Comparison of ENCODE assay signal across 12 mouse cellular contexts in genomic region chr11:99082098-99082497, GRCm38 (mm10). TPM values are rescaled to one million over a fixed set of nuclear protein-coding genes. Genes with fewer than 3 reads are reported as not detected.
DNase-seq lines count a peak whose midpoint lies in the region; ATAC-seq and TF ChIP-seq lines count a peak whose summit lies in the region.
"Had no signal": no experiment of that assay in that cellular context is flagged by ENCODE, and none has a peak within 500 bp of the region (broad histone marks: within the 10 kb centered on the region; RNA-seq: fewer than 3 reads in every experiment).

No protein-coding gene starts in this region.

- H3K36me3 ChIP-seq in embryonic facial prominence, embryonic 14.5 days (ENCODE audit: control insufficient read depth, insufficient read depth, low read length), result no peaks in the 10 kb centered on the region
- no peaks in the 10 kb centered on the region for H3K36me3 ChIP-seq in stomach, embryonic 15.5 days
- H3K36me3 ChIP-seq: heart, embryonic 13.5 days had no signal

- TF ChIP-seq POLR2A in lung, adult 2 months (IDR thresholded peaks at IDR 0.05; ENCODE audit: borderline replicate concordance, extremely low read depth, low read depth, low read length), result no peak

- no peak overlapping the region for H3K4me3 ChIP-seq in gastrocnemius, adult 2 months
- no peak overlapping the region for H3K4me3 ChIP-seq in lung, adult 2 months (replicated peaks; ENCODE audit: extremely low read depth, low read depth, low read length)
- H3K4me3 ChIP-seq in embryonic facial prominence, embryonic 14.5 days (ENCODE audit: low read depth, low read length), result no peak overlapping the region
- H3K4me3 ChIP-seq in stomach, embryonic 15.5 days (replicated peaks), result no peak overlapping the region
- H3K4me3 ChIP-seq: heart, embryonic 13.5 days; layer of hippocampus, adult 2 months had no signal

- H3K4me1 ChIP-seq in lung, adult 2 months (ENCODE audit: control insufficient read depth, insufficient read depth, low read length), result no peaks in the 10 kb centered on the region
- H3K4me1 ChIP-seq in embryonic facial prominence, embryonic 14.5 days (ENCODE audit: control insufficient read depth, insufficient read depth, low read length), result peaks cover 27% of the 10 kb centered on the region; the same call in 1 of the 2 replicates
- peaks cover 5% of the 10 kb centered on the region; the same call in 1 of the 2 replicates for H3K4me1 ChIP-seq in stomach, embryonic 15.5 days

- no peak for TF ChIP-seq CTCF in gastrocnemius, adult 2 months (IDR thresholded peaks at IDR 0.05)
- no peak for TF ChIP-seq CTCF in lung, adult 2 months (IDR thresholded peaks at IDR 0.05; ENCODE audit: insufficient read depth, low read length)

- no peak overlapping the region for H3K4me2 ChIP-seq in embryonic facial prominence, embryonic 14.5 days (ENCODE audit: low read depth, low read length)
- H3K4me2 ChIP-seq in stomach, embryonic 15.5 days, result no peak overlapping the region
- H3K4me2 ChIP-seq: heart, embryonic 13.5 days had no signal

- 56% methylated on average over 8 of the region's 8 CpGs for WGBS in lung, adult 2 months
- WGBS in embryonic facial prominence, embryonic 14.5 days, result 49% methylated on average over 8 of the region's 8 CpGs
- WGBS in stomach, embryonic 15.5 days, result 46% methylated on average over 8 of the region's 8 CpGs

- peak; percentile 25 for DNase-seq in gastrocnemius, adult 2 months
- DNase-seq in gastrocnemius, adult 8-10 months (ENCODE audit: low spot score in 2 of 2), result no peak
- DNase-seq in lung, postnatal 14 days, result peak; percentile 20
- DNase-seq in lung, adult 2 months, result no peak
- DNase-seq in embryonic facial prominence, embryonic 14.5 days (ENCODE audit: low spot score), result peak; percentile 51
- DNase-seq in kidney, postnatal 4 days, result no peak
- DNase-seq: cerebellum, adult 11-12 months had no signal

- peak; percentile 74; the same call in 1 of the 2 replicates for ATAC-seq in embryonic facial prominence, embryonic 14.5 days (ENCODE audit: low read depth)
- ATAC-seq in stomach, embryonic 15.5 days (ENCODE audit: insufficient read depth, low FRiP score, low read depth), result 0 out of 2 replicates have a peak, but pooled peaks have one; percentile 57
- no peak for ATAC-seq in monocyte, adult 5-6 weeks (replicated peaks; ENCODE audit: insufficient number of reproducible peaks, low FRiP score, low TSS enrichment, poor library complexity, severe bottlenecking)

- no peak overlapping the region for H3K27ac ChIP-seq in gastrocnemius, adult 2 months
- H3K27ac ChIP-seq in embryonic facial prominence, embryonic 14.5 days (replicated peaks; ENCODE audit: low read depth, low read length), result peak overlapping the region; percentile 5; the same call in 1 of the 2 replicates
- peak overlapping the region; percentile 54; the same call in 1 of the 2 replicates for H3K27ac ChIP-seq in stomach, embryonic 15.5 days
- H3K27ac ChIP-seq: heart, embryonic 13.5 days; layer of hippocampus, adult 2 months; macrophage had no signal

- no peaks in the 10 kb centered on the region for H3K27me3 ChIP-seq in embryonic facial prominence, embryonic 14.5 days (replicated peaks; ENCODE audit: control insufficient read depth, insufficient read depth, low read length)
- no peaks in the 10 kb centered on the region for H3K27me3 ChIP-seq in stomach, embryonic 15.5 days (replicated peaks)
- H3K27me3 ChIP-seq: heart, embryonic 13.5 days had no signal

- H3K9me3 ChIP-seq in embryonic facial prominence, embryonic 14.5 days (ENCODE audit: control insufficient read depth, low read length), result no peaks in the 10 kb centered on the region
- no peaks in the 10 kb centered on the region for H3K9me3 ChIP-seq in stomach, embryonic 15.5 days
- H3K9me3 ChIP-seq: heart, embryonic 13.5 days had no signal

- no peak overlapping the region for H3K9ac ChIP-seq in embryonic facial prominence, embryonic 14.5 days (ENCODE audit: low read depth, low read length)
- no peak overlapping the region for H3K9ac ChIP-seq in stomach, embryonic 15.5 days
- H3K9ac ChIP-seq: heart, embryonic 13.5 days had no signal

- intact Hi-C loops in gastrocnemius, adult 2 months (cut with DNase I), result no loop called here

RNA-seq across cellular contexts. Expression of gene Tns4, which starts 7.0 kb away (rescaled TPM):
- under 1 TPM in 1 of 2 experiments, not detected in 1; 0.22 TPM for total RNA-seq in gastrocnemius, adult 2 months (2021)
- total RNA-seq in gastrocnemius, adult 8-10 months (2022), result not detected
- 2.9 and 4.9 TPM in 2 replicates for polyA plus RNA-seq in lung, adult 2 months (2012; rRNA removed)
- polyA plus RNA-seq in embryonic facial prominence, embryonic 14.5 days (2014; fragmentation: Nextera tagmentation; extraction: Ambion mirVana), result 0.81 and 1.0 TPM in 2 replicates
- 1.4 and 1.5 TPM in 2 replicates for polyA plus RNA-seq in stomach, embryonic 15.5 days (2015; fragmentation: Nextera tagmentation; extraction: Ambion mirVana)
- 4.1 to 6.4 TPM (median 4.2 TPM) in 3 replicates for total RNA-seq in monocyte, adult 5-6 weeks (2017)
- total RNA-seq: layer of hippocampus, adult 2 months had no signal

RNA-seq across cellular contexts. Expression of gene Igfbp4, which starts 41.1 kb away (rescaled TPM):
- total RNA-seq in gastrocnemius, adult 2 months (2021), result 10 to 100 TPM; 30.4 to 36.8 TPM
- total RNA-seq in gastrocnemius, adult 8-10 months (2022), result 10 to 100 TPM; 23.4 to 50.7 (median 34.4) TPM
- polyA plus RNA-seq in lung, adult 2 months (2012; rRNA removed), result 459 and 481 TPM in 2 replicates
- polyA plus RNA-seq in embryonic facial prominence, embryonic 14.5 days (2014; fragmentation: Nextera tagmentation; extraction: Ambion mirVana), result 966 and 1,068 TPM in 2 replicates
- 513 and 558 TPM in 2 replicates for polyA plus RNA-seq in stomach, embryonic 15.5 days (2015; fragmentation: Nextera tagmentation; extraction: Ambion mirVana)
- 0.43 to 5.5 TPM (median 1.2 TPM) in 3 replicates for total RNA-seq in monocyte, adult 5-6 weeks (2017)

RNA-seq across cellular contexts. Expression of gene Top2a, which starts 58.1 kb away (rescaled TPM):
- under 1 TPM; 0.11 to 0.18 TPM for total RNA-seq in gastrocnemius, adult 2 months (2021)
- under 1 TPM in 3 of 4 experiments, not detected in 1; 0.25 to 0.60 (median 0.29) TPM for total RNA-seq in gastrocnemius, adult 8-10 months (2022)
- polyA plus RNA-seq in lung, adult 2 months (2012; rRNA removed), result 0.58 and 1.4 TPM in 2 replicates
- polyA plus RNA-seq in embryonic facial prominence, embryonic 14.5 days (2014; fragmentation: Nextera tagmentation; extraction: Ambion mirVana), result 181 and 201 TPM in 2 replicates
- polyA plus RNA-seq in stomach, embryonic 15.5 days (2015; fragmentation: Nextera tagmentation; extraction: Ambion mirVana), result 211 and 217 TPM in 2 replicates
- 14.1 to 26.1 TPM (median 15.5 TPM) in 3 replicates for total RNA-seq in monocyte, adult 5-6 weeks (2017)

Comparison
In these comparisons a context has a peak if more than half of its experiments do, and no peak if none do; other contexts are left out.
1. DNase-seq: peak in gastrocnemius, adult 2 months (single experiment), lung, postnatal 14 days (single experiment) and embryonic facial prominence, embryonic 14.5 days (single experiment); none in gastrocnemius, adult 8-10 months (0 of 2), lung, adult 2 months (single experiment) and kidney, postnatal 4 days (0 of 2).